ENCODE assay signal across 8 mouse cellular contexts in genomic region chr14:76110396-76111221, GRCm38 (mm10). TPM values are rescaled to one million over a fixed set of nuclear protein-coding genes. Genes with fewer than 3 reads are reported as not detected.
DNase-seq lines count a peak whose midpoint lies in the region; ATAC-seq lines count a peak whose summit lies in the region.

Gene Gpalpp1 (minus strand): TSS chr14:76110760.
Gene Nufip1 (plus strand): TSS chr14:76110891.

- H3K9me3 ChIP-seq in hindbrain, embryonic 14.5 days (ENCODE audit: control insufficient read depth, low read length), result no peaks in the 10 kb centered on the region

- H3K4me3 ChIP-seq in hindbrain, embryonic 14.5 days (replicated peaks; ENCODE audit: low read length), result peak within 1 kb of the TSS; percentile 76

- peak; percentile 100 for ATAC-seq in hindbrain, embryonic 14.5 days (ENCODE audit: low FRiP score)

- peak within 1 kb of the TSS; percentile 95 for H3K4me2 ChIP-seq in hindbrain, embryonic 14.5 days (replicated peaks)

- H3K4me1 ChIP-seq in hindbrain, embryonic 14.5 days (replicated peaks; ENCODE audit: control insufficient read depth, insufficient read depth, low read length), result peaks cover 22% of the 10 kb centered on the region

- WGBS in hindbrain, embryonic 14.5 days, result under 1% methylated on average over 69 of the region's 69 CpGs

- no peaks in the 10 kb centered on the region for H3K27me3 ChIP-seq in hindbrain, embryonic 14.5 days (ENCODE audit: control insufficient read depth, insufficient read depth, low read length)

- H3K9ac ChIP-seq in hindbrain, embryonic 14.5 days, result peak within 1 kb of the TSS; percentile 79

- peak; percentile 98 for DNase-seq in R1 (ENCODE audit: low read depth, low spot score)
- DNase-seq in cerebellum, postnatal 25 days, result peak; percentile 90 to 92
- DNase-seq in frontal cortex, postnatal 25 days (ENCODE audit: low spot score in 2 of 2), result peak; percentile 85
- DNase-seq in hindbrain, embryonic 14.5 days (ENCODE audit: low spot score), result peak; percentile 96
- peak; percentile 90 to 92 for DNase-seq in layer of hippocampus, postnatal 36 days
- peak; percentile 96 for DNase-seq in lung, postnatal 36 days
- DNase-seq in retina, postnatal 1 day, result peak; percentile 99
- peak; percentile 73 to 86 for DNase-seq in urinary bladder, adult 18-20 months (ENCODE audit: low spot score in 2 of 2)

- H3K36me3 ChIP-seq in hindbrain, embryonic 14.5 days (replicated peaks; ENCODE audit: control insufficient read depth, insufficient read depth), result peaks cover 40% of the 10 kb centered on the region

- H3K27ac ChIP-seq in hindbrain, embryonic 14.5 days, result peak within 1 kb of the TSS; percentile 74

RNA-seq across cellular contexts. Expression of gene Gpalpp1, which starts in this region (rescaled TPM):
- 13.4 and 14.0 TPM in 2 replicates for polyA plus RNA-seq in hindbrain, embryonic 14.5 days (2014; fragmentation: Nextera tagmentation; extraction: Ambion mirVana)
- total RNA-seq in layer of hippocampus, postnatal 36 days (2021), result 10 to 100 TPM; 24.3 to 24.6 TPM

RNA-seq across cellular contexts. Expression of gene Nufip1, which starts in this region (rescaled TPM):
- polyA plus RNA-seq in hindbrain, embryonic 14.5 days (2014; fragmentation: Nextera tagmentation; extraction: Ambion mirVana), result 11.1 and 11.9 TPM in 2 replicates
- 1 to 10 TPM; 8.1 to 9.1 TPM for total RNA-seq in layer of hippocampus, postnatal 36 days (2021)

Comparison
In these comparisons a context has a peak if more than half of its experiments do, and no peak if none do; other contexts are left out.
1. Peak in every context shown above with its lines: DNase-seq, ATAC-seq, H3K4me3 ChIP-seq and H3K27ac ChIP-seq.